Mouse (Mus musculus): ENCODE measurements around the gene Pex7. TPM values are rescaled to one million over a fixed set of nuclear protein-coding genes. Genes with fewer than 3 reads are reported as not detected.

Gene Pex7
- total and polyA plus RNA-seq, 3 experiments: 15.6 to 38.3 (median 30.3) TPM

DNA sequence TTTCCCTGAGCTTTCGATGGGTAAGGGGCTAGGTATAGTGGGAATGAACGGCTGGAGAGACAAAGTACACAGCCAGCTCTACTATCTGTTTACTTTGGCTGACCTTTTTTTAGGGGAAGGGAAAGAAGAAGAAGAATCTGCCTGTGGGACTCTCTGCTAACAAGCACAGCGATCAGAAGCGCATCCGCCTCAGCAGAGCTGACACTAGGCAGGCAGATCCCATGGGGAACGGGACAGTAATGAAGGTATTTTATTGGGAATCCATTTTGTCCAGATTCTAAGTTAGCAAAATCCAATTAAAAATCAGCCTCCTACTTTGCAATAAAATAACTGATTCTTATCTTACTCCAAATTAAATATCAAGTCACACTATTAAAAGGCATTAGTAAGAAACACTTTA, 28.3 kb downstream of the Pex7 start:
- Histone ChIP-seq H3K36me3 (replicated peaks) (peaks cover 52% of the 10 kb centered on the region), H3K4me1 (ENCODE audit: insufficient read depth, low read depth, low read length) (no peaks in the 10 kb centered on the region), H3K9me3 (replicated peaks) (no peaks in the 10 kb centered on the region), H3K27me3 (ENCODE audit: insufficient read depth, low read length) (no peaks in the 10 kb centered on the region), H3K4me3 (ENCODE audit: low read depth, low read length) (no peak overlapping the region)
- DNase-seq (ENCODE audit: low spot score): no peak
- no peak for ATAC-seq (ENCODE audit: extremely low read depth, insufficient number of reproducible peaks, low FRiP score, poor library complexity, severe bottlenecking)
- no peak for TF ChIP-seq GATA1 (IDR thresholded peaks at IDR 0.05; ENCODE audit: borderline replicate concordance, low read length)
- no peak for TF ChIP-seq POLR2AphosphoS5 (IDR thresholded peaks at IDR 0.05; ENCODE audit: insufficient replicate concordance, low read depth, low read length)
- no peak for TF ChIP-seq GATA2 (IDR thresholded peaks at IDR 0.05; ENCODE audit: borderline replicate concordance, low read depth, low read length)
- no peak for TF ChIP-seq TAL1 (conservative IDR thresholded peaks at IDR 0.05; ENCODE audit: low read depth, low read length)
- TF ChIP-seq CTCF (IDR thresholded peaks at IDR 0.05; ENCODE audit: low read depth, low read length): no peak

DNA sequence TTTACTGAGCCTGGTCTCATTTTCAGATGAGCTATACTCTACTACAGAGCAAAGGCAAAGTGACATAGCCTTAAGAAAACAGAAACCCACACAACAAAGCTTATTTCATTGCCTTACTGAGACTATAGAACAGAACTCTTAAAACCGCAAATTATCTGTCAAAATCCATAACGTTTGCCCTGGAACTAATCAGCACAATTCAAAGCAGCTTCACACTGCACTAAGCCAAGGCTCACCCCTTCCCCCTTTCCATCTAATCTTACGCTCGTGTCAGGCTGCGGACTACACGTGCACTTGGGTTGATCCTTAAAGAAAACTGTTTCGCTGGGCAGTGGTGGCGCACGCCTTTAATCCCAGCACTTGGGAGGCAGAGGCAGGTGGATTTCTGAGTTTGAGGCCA, 29.8 kb downstream of the Pex7 start:
- no peak for DNase-seq (ENCODE audit: low spot score)
- no peaks in the 10 kb centered on the region for H3K4me1 ChIP-seq (ENCODE audit: insufficient read depth, low read depth, low read length)
- H3K27me3 ChIP-seq (ENCODE audit: insufficient read depth, low read length): no peaks in the 10 kb centered on the region
- peaks cover 55% of the 10 kb centered on the region for H3K36me3 ChIP-seq (replicated peaks)
- TF ChIP-seq POLR2AphosphoS5 (IDR thresholded peaks at IDR 0.05; ENCODE audit: insufficient replicate concordance, low read depth, low read length): no peak
- no peak for TF ChIP-seq GATA2 (IDR thresholded peaks at IDR 0.05; ENCODE audit: borderline replicate concordance, low read depth, low read length)
- no peak for TF ChIP-seq GATA1 (IDR thresholded peaks at IDR 0.05; ENCODE audit: borderline replicate concordance, low read length)
- no peak for TF ChIP-seq TAL1 (conservative IDR thresholded peaks at IDR 0.05; ENCODE audit: low read depth, low read length)
- no peak overlapping the region for H3K4me3 ChIP-seq (ENCODE audit: low read depth, low read length)
- no peaks in the 10 kb centered on the region for H3K9me3 ChIP-seq (replicated peaks)
- ATAC-seq (ENCODE audit: extremely low read depth, insufficient number of reproducible peaks, low FRiP score, poor library complexity, severe bottlenecking): no peak

GRCm38 (mm10) chr10:19877257-19877656, 30.2 kb downstream of the Pex7 start:
- no peak overlapping the region for H3K4me3 ChIP-seq (ENCODE audit: low read depth, low read length)
- peaks cover 58% of the 10 kb centered on the region for H3K36me3 ChIP-seq (replicated peaks)
- H3K4me1 ChIP-seq (ENCODE audit: insufficient read depth, low read depth, low read length): no peaks in the 10 kb centered on the region
- no peak for TF ChIP-seq TAL1 (conservative IDR thresholded peaks at IDR 0.05; ENCODE audit: low read depth, low read length)
- TF ChIP-seq CTCF (IDR thresholded peaks at IDR 0.05; ENCODE audit: low read depth, low read length): no peak
- no peak for TF ChIP-seq POLR2AphosphoS5 (IDR thresholded peaks at IDR 0.05; ENCODE audit: insufficient replicate concordance, low read depth, low read length)
- no peak for TF ChIP-seq GATA2 (IDR thresholded peaks at IDR 0.05; ENCODE audit: borderline replicate concordance, low read depth, low read length)
- H3K9me3 ChIP-seq (replicated peaks): no peaks in the 10 kb centered on the region
- DNase-seq (ENCODE audit: low spot score) (no peak), ATAC-seq (ENCODE audit: extremely low read depth, insufficient number of reproducible peaks, low FRiP score, poor library complexity, severe bottlenecking) (no peak)
- H3K27me3 ChIP-seq (ENCODE audit: insufficient read depth, low read length): no peaks in the 10 kb centered on the region

- no peak overlapping the region for H3K4me3 ChIP-seq (ENCODE audit: low read depth, low read length)
- no peaks in the 10 kb centered on the region for H3K4me1 ChIP-seq (ENCODE audit: insufficient read depth, low read depth, low read length)
- no peak for DNase-seq (ENCODE audit: low spot score)
- H3K9me3 ChIP-seq (replicated peaks): no peaks in the 10 kb centered on the region
- ATAC-seq (ENCODE audit: extremely low read depth, insufficient number of reproducible peaks, low FRiP score, poor library complexity, severe bottlenecking): no peak
- TF ChIP-seq CTCF (IDR thresholded peaks at IDR 0.05; ENCODE audit: low read depth, low read length) (no peak), GATA1 (IDR thresholded peaks at IDR 0.05; ENCODE audit: borderline replicate concordance, low read length) (no peak), POLR2AphosphoS5 (IDR thresholded peaks at IDR 0.05; ENCODE audit: insufficient replicate concordance, low read depth, low read length) (no peak), GATA2 (IDR thresholded peaks at IDR 0.05; ENCODE audit: borderline replicate concordance, low read depth, low read length) (no peak), TAL1 (conservative IDR thresholded peaks at IDR 0.05; ENCODE audit: low read depth, low read length) (no peak)
- no peaks in the 10 kb centered on the region for H3K27me3 ChIP-seq (ENCODE audit: insufficient read depth, low read length)
- peaks cover 53% of the 10 kb centered on the region for H3K36me3 ChIP-seq (replicated peaks)
Measured at GRCm38 (mm10) chr10:19876669-19877068, 30.8 kb downstream of the Pex7 start.

- no peaks in the 10 kb centered on the region for H3K4me1 ChIP-seq (ENCODE audit: insufficient read depth, low read depth, low read length)
- no peaks in the 10 kb centered on the region for H3K9me3 ChIP-seq (replicated peaks)
- no peaks in the 10 kb centered on the region for H3K27me3 ChIP-seq (ENCODE audit: insufficient read depth, low read length)
- TF ChIP-seq GATA2 (IDR thresholded peaks at IDR 0.05; ENCODE audit: borderline replicate concordance, low read depth, low read length): no peak
- no peak for TF ChIP-seq TAL1 (conservative IDR thresholded peaks at IDR 0.05; ENCODE audit: low read depth, low read length)
- no peak for TF ChIP-seq CTCF (IDR thresholded peaks at IDR 0.05; ENCODE audit: low read depth, low read length)
- TF ChIP-seq POLR2AphosphoS5 (IDR thresholded peaks at IDR 0.05; ENCODE audit: insufficient replicate concordance, low read depth, low read length): no peak
- TF ChIP-seq GATA1 (IDR thresholded peaks at IDR 0.05; ENCODE audit: borderline replicate concordance, low read length): no peak
- ATAC-seq (ENCODE audit: extremely low read depth, insufficient number of reproducible peaks, low FRiP score, poor library complexity, severe bottlenecking) (no peak), DNase-seq (ENCODE audit: low spot score) (no peak)
- no peak overlapping the region for H3K4me3 ChIP-seq (ENCODE audit: low read depth, low read length)
- H3K36me3 ChIP-seq (replicated peaks): peaks cover 56% of the 10 kb centered on the region
Measured at GRCm38 (mm10) chr10:19875346-19875745, 32.1 kb downstream of the Pex7 start.

- TF ChIP-seq TAL1 (conservative IDR thresholded peaks at IDR 0.05; ENCODE audit: low read depth, low read length): no peak
- TF ChIP-seq POLR2AphosphoS5 (IDR thresholded peaks at IDR 0.05; ENCODE audit: insufficient replicate concordance, low read depth, low read length): no peak
- TF ChIP-seq GATA2 (IDR thresholded peaks at IDR 0.05; ENCODE audit: borderline replicate concordance, low read depth, low read length): no peak
- TF ChIP-seq GATA1 (IDR thresholded peaks at IDR 0.05; ENCODE audit: borderline replicate concordance, low read length): no peak
- TF ChIP-seq CTCF (IDR thresholded peaks at IDR 0.05; ENCODE audit: low read depth, low read length): no peak
- peaks cover 11% of the 10 kb centered on the region for H3K36me3 ChIP-seq (replicated peaks)
- no peaks in the 10 kb centered on the region for H3K4me1 ChIP-seq (ENCODE audit: insufficient read depth, low read depth, low read length)
- peaks cover 17% of the 10 kb centered on the region for H3K27me3 ChIP-seq (ENCODE audit: insufficient read depth, low read length)
- no peak for ATAC-seq (ENCODE audit: extremely low read depth, insufficient number of reproducible peaks, low FRiP score, poor library complexity, severe bottlenecking)
- no peak for DNase-seq (ENCODE audit: low spot score)
- H3K4me3 ChIP-seq (ENCODE audit: low read depth, low read length): no peak overlapping the region
- H3K9me3 ChIP-seq (replicated peaks): peaks cover 2% of the 10 kb centered on the region
Measured at GRCm38 (mm10) chr10:19855597-19856306, 51.7 kb downstream of the Pex7 start.
